Mouse (Mus musculus) neural tube, embryonic 12.5 days (tissue): ENCODE measurements around the gene Dhx57. TPM values are rescaled to one million over a fixed set of nuclear protein-coding genes. Genes with fewer than 3 reads are reported as not detected.

ENCODE experiments used
- ATAC-seq: fragments of 200-750 bp; cut with Nextera tagmentation; 2 replicates; pipeline ENCODE4 v1.8.0; 2017; ENCODE audit warnings: low read depth, mild to moderate bottlenecking, moderate TSS enrichment, moderate library complexity; ENCODE audit not compliant: low FRiP score
- H3K27ac ChIP-seq: fragments of 300-500 bp; sonication (generic); 2 replicates; pipeline ENCODE4 v1.5.1; 2016
- H3K27me3 ChIP-seq: fragments of 300-500 bp; sonication (generic); replicated peaks from 2 replicates; pipeline ENCODE4 v1.6.1; 2016; ENCODE audit warnings: mild to moderate bottlenecking
- H3K36me3 ChIP-seq: fragments of 300-500 bp; sonication (generic); 2 replicates; pipeline ENCODE4 v1.6.1; 2016; ENCODE audit warnings: mild to moderate bottlenecking
- H3K4me1 ChIP-seq: fragments of 300-500 bp; sonication (generic); 2 replicates; pipeline ENCODE4 v1.6.1; 2016
- H3K4me2 ChIP-seq: fragments of 300-500 bp; sonication (generic); replicated peaks from 2 replicates; pipeline ENCODE4 v1.6.1; 2016; ENCODE audit warnings: mild to moderate bottlenecking
- H3K4me3 ChIP-seq: fragments of 300-500 bp; sonication (generic); 2 replicates; pipeline ENCODE4 v1.5.1; 2016
- H3K9ac ChIP-seq: fragments of 300-500 bp; sonication (generic); 2 replicates; pipeline ENCODE4 v1.6.1; 2016; ENCODE audit warnings: mild to moderate bottlenecking
- H3K9me3 ChIP-seq: fragments of 300-500 bp; sonication (generic); 2 replicates; pipeline ENCODE4 v1.6.1; 2016; ENCODE audit warnings: mild to moderate bottlenecking
- WGBS: fragments of 180-500 bp; shearing (Covaris S2); methylation state at CpG from one replicate; pipeline ENCODE4 v1.1.7; 2016; 5-methylcytosine and 5-hydroxymethylcytosine counted together
- polyA plus RNA-seq: library from polyadenylated mRNA; unstranded; fragments of >200 nt; fragmentation: Nextera tagmentation; extraction: Ambion mirVana; gene quantifications from 2 replicates; pipeline ENCODE4 v1.2.1, GENCODE M21; 2016

Gene Dhx57
- 37.1 and 42.2 TPM in 2 replicates for polyA plus RNA-seq

GRCm38 (mm10) chr17:80290074-80290657, at the start of gene Dhx57, which contains the start of gene Morn2:
Gene Dhx57, minus strand, starts transcription at chr17:80290476.
Gene Morn2, plus strand, starts transcription at chr17:80290203.
- under 1% methylated on average over 35 of the region's 35 CpGs for WGBS

DNA sequence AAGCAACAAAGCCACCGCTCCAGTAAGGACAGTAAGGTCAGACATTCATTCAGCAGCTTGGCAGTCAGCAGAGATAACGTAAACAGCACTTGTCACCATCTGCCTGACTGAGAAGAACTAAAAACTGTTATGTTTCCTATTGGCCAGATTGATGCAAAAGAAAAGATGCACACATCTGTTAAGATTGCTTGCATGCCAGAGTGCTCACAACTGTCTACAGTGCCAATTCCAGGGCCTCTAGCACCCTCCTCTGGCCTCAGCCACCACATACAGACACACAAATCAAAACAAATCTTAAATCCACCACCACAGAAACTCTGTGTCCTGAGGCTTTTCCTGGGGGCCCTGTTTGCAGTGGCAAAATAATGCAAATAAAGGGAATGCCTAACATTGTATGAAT, 42.1 kb upstream of the Dhx57 start:
- WGBS, result 92% methylated on average over 2 of the region's 2 CpGs
- Histone ChIP-seq H3K27me3 (no peaks in the 10 kb centered on the region), H3K4me3 (no peak overlapping the region), H3K9me3 (no peaks in the 10 kb centered on the region), H3K9ac (no peak overlapping the region), H3K4me2 (no peak overlapping the region), H3K36me3 (no peaks in the 10 kb centered on the region), H3K27ac (no peak overlapping the region), H3K4me1 (no peaks in the 10 kb centered on the region)
- no peak for ATAC-seq

More at GRCm38 (mm10) chr17:80290074-80290657, at the start of gene Dhx57, which contains the start of gene Morn2:
- peak; percentile 99 for ATAC-seq
- peak within 1 kb of the TSS; percentile 75 for H3K27ac ChIP-seq
- H3K4me1 ChIP-seq, result peaks cover 10% of the 10 kb centered on the region
- H3K27me3 ChIP-seq, result no peaks in the 10 kb centered on the region
- H3K4me3 ChIP-seq, result peak within 1 kb of the TSS; percentile 92
- H3K36me3 ChIP-seq, result no peaks in the 10 kb centered on the region
- peak within 1 kb of the TSS; percentile 72 for H3K4me2 ChIP-seq
- H3K9ac ChIP-seq, result peak within 1 kb of the TSS; percentile 90
- H3K9me3 ChIP-seq, result no peaks in the 10 kb centered on the region

DNA sequence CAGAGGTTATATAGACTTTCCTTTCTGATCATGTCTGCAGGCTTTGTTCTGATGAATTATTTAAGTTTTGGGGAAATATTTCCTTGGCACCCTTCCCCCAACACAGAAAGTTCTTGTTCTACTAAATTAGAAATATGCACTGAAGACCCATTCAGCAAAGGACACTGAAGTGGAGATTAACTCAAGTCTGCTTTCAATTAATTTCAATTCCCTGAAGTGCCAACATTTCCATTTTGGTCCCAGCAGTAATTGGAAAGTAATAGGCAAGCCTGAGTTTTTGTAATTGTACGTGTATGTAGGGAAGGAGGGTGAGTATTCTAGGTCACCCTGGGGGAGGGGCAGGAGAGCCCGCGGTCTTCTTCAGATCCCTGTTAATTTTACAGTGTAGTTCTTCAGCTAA, 36.2 kb upstream of the Dhx57 start:
- Histone ChIP-seq H3K9ac (no peak overlapping the region), H3K9me3 (no peaks in the 10 kb centered on the region), H3K27me3 (no peaks in the 10 kb centered on the region), H3K4me2 (no peak overlapping the region), H3K36me3 (no peaks in the 10 kb centered on the region), H3K4me1 (no peaks in the 10 kb centered on the region), H3K4me3 (no peak overlapping the region), H3K27ac (no peak overlapping the region)
- ATAC-seq, result no peak
- WGBS, result 76% methylated on average over 3 of the region's 3 CpGs

DNA sequence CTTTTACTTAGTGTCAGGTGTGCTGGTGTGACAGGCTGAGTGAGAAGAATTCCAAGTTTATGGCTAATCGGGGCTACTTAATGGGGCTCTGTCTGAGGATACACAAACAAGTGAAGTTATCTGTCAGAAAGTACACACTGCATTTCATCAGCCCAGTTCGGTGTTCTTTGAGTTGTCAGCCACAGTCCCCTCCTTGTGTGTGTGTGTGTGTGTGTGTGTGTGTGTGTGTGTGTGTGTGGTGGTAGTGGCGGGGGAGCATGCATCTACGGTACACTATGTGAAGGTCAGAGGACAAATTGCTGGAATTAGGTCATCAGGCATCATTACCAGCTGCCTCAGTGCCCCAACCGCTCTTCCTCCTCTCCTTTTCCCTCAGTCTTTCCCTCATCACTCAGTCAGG, 35.2 kb upstream of the Dhx57 start:
- Histone ChIP-seq H3K36me3 (no peaks in the 10 kb centered on the region), H3K4me2 (no peak overlapping the region), H3K4me1 (no peaks in the 10 kb centered on the region), H3K9me3 (no peaks in the 10 kb centered on the region), H3K27me3 (no peaks in the 10 kb centered on the region), H3K27ac (no peak overlapping the region), H3K9ac (no peak overlapping the region), H3K4me3 (no peak overlapping the region)
- 90% methylated on average over 5 of the region's 5 CpGs for WGBS
- no peak for ATAC-seq

DNA sequence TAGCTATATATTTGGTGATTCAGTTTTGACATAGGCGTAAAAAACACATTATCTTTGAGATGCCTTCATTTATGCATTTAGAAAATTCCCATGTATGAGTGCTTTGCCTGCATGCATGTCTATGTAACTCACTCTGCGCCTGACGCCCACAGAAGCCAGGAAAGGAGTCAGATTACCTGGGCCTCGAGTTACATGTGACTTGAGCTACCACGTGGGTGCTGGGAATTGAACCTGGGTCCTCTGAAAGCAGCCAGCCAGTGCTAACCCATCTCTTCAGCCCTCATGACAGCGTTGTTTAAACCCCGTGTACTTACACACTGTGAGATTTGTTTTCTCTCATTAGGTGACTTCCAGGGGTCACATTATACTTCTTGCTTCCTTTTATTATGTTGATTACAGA, 34.2 kb upstream of the Dhx57 start:
- no peak for ATAC-seq
- 86% methylated on average over 7 of the region's 7 CpGs for WGBS
- H3K27me3 ChIP-seq, result no peaks in the 10 kb centered on the region

GRCm38 (mm10) chr17:80323658-80324057, 33.4 kb upstream of the Dhx57 start:
- Histone ChIP-seq H3K4me2 (no peak overlapping the region), H3K4me1 (no peaks in the 10 kb centered on the region), H3K36me3 (no peaks in the 10 kb centered on the region), H3K27ac (no peak overlapping the region), H3K9me3 (no peaks in the 10 kb centered on the region), H3K9ac (no peak overlapping the region), H3K4me3 (no peak overlapping the region), H3K27me3 (no peaks in the 10 kb centered on the region)
- ATAC-seq, result no peak
- WGBS, result 84% methylated on average over 8 of the region's 8 CpGs

More for the DNA sequence above, 34.2 kb upstream of the Dhx57 start:
- no peak overlapping the region for H3K4me3 ChIP-seq
- H3K4me2 ChIP-seq, result no peak overlapping the region
- H3K9me3 ChIP-seq, result no peaks in the 10 kb centered on the region
- H3K9ac ChIP-seq, result no peak overlapping the region
- H3K36me3 ChIP-seq, result no peaks in the 10 kb centered on the region
- H3K4me1 ChIP-seq, result no peaks in the 10 kb centered on the region
- no peak overlapping the region for H3K27ac ChIP-seq

- H3K9me3 ChIP-seq, result no peaks in the 10 kb centered on the region
- no peak for ATAC-seq
- no peak overlapping the region for H3K4me3 ChIP-seq
- no peak overlapping the region for H3K9ac ChIP-seq
- no peaks in the 10 kb centered on the region for H3K27me3 ChIP-seq
- no peaks in the 10 kb centered on the region for H3K4me1 ChIP-seq
- 76% methylated on average over 4 of the region's 4 CpGs for WGBS
- H3K4me2 ChIP-seq, result no peak overlapping the region
- H3K36me3 ChIP-seq, result no peaks in the 10 kb centered on the region
- no peak overlapping the region for H3K27ac ChIP-seq
Measured at GRCm38 (mm10) chr17:80323015-80323414, 32.7 kb upstream of the Dhx57 start.

GRCm38 (mm10) chr17:80322228-80322627, 32.0 kb upstream of the Dhx57 start:
- 93% methylated on average over 6 of the region's 6 CpGs for WGBS
- Histone ChIP-seq H3K9me3 (no peaks in the 10 kb centered on the region), H3K9ac (no peak overlapping the region), H3K36me3 (no peaks in the 10 kb centered on the region), H3K4me1 (no peaks in the 10 kb centered on the region), H3K27me3 (no peaks in the 10 kb centered on the region), H3K4me2 (no peak overlapping the region), H3K4me3 (no peak overlapping the region), H3K27ac (no peak overlapping the region)
- ATAC-seq, result no peak

DNA sequence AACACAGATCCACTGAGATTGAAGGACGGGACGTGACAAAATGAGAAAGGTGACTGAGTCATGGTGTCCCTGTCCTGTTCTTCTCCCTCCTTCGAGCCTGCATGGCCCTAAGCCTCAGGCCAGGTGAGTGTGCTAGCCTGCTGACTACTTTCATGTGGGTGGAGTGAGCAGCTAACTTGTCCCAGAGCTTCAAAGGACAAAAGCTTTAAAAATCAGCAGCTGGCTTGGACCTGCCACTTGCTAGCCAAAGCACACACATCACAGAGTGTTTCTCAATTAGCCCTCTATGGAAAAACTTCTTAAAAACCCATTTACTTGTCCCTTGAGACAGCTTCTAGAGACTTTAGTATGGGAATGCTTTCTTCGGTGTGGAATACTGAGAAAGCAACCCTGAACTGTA, 22.1 kb upstream of the Dhx57 start:
- Histone ChIP-seq H3K36me3 (no peaks in the 10 kb centered on the region), H3K4me3 (no peak overlapping the region), H3K4me1 (peaks cover 3% of the 10 kb centered on the region; the same call in 1 of the 2 replicates), H3K27me3 (no peaks in the 10 kb centered on the region), H3K9ac (no peak overlapping the region), H3K4me2 (no peak overlapping the region), H3K27ac (no peak overlapping the region), H3K9me3 (no peaks in the 10 kb centered on the region)
- 84% methylated on average over 4 of the region's 4 CpGs for WGBS
- ATAC-seq, result no peak

DNA sequence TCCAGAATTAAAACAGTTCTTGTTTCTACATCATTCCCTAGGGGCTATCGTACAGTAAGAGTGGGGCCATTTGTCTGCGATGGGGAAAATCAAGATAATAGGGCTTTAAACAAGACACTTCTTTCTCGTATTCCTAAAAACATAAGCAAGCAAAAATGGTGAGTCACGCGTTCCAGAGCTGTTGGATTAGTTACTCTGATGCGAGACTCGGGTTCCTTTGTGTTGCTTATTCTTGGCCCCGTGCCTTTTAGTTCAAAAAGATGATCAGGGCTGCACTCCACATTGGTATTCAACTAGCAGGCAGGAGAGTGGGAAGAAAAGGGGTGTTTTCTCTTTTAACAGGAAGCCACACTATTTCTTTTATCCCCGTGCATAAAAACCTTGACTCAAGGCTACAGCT, 21.5 kb upstream of the Dhx57 start:
- no peak overlapping the region for H3K4me2 ChIP-seq
- H3K4me3 ChIP-seq, result no peak overlapping the region
- peaks cover 3% of the 10 kb centered on the region; the same call in 1 of the 2 replicates for H3K4me1 ChIP-seq
- no peak overlapping the region for H3K9ac ChIP-seq
- WGBS, result 78% methylated on average over 9 of the region's 9 CpGs
- H3K9me3 ChIP-seq, result no peaks in the 10 kb centered on the region
- no peak overlapping the region for H3K27ac ChIP-seq
- no peaks in the 10 kb centered on the region for H3K36me3 ChIP-seq
- no peak for ATAC-seq
- H3K27me3 ChIP-seq, result no peaks in the 10 kb centered on the region

DNA sequence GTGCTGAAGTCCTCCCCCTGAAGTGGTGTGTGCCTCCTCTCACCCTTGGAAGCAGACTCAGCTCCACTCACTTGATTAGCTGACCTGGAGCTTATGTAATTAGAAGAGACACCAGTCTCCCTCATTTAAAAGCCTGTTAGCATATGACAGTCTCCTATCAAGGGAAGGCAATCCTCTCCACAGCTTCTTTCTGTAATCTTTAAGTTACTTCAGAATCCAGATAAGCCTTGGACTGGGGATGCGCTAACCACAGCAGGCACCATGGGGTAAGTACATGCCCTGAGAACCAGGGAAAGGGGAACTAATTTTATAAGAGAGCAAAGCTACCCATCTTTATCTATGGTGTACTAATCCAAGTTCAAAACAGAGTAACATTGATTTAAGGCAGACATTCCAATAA, 17.0 kb upstream of the Dhx57 start, which contains the start of gene Arhgef33:
TSS of gene Arhgef33 (plus strand) at position 157 of the 400 bp plus-strand sequence.
- H3K9ac ChIP-seq, result no peak within 1 kb of the TSS
- 97% methylated on average over 1 of the region's 1 CpGs for WGBS
- no peaks in the 10 kb centered on the region for H3K36me3 ChIP-seq
- no peak within 1 kb of the TSS for H3K4me2 ChIP-seq
- H3K4me3 ChIP-seq, result no peak within 1 kb of the TSS
- H3K9me3 ChIP-seq, result no peaks in the 10 kb centered on the region
- H3K4me1 ChIP-seq, result peaks cover 3% of the 10 kb centered on the region; the same call in 1 of the 2 replicates
- no peak within 1 kb of the TSS for H3K27ac ChIP-seq
- no peaks in the 10 kb centered on the region for H3K27me3 ChIP-seq
- ATAC-seq, result no peak

GRCm38 (mm10) chr17:80298844-80299243, 8.6 kb upstream of the Dhx57 start:
- no peaks in the 10 kb centered on the region for H3K9me3 ChIP-seq
- 92% methylated on average over 5 of the region's 5 CpGs for whole genome bisulfite sequencing
- H3K9ac ChIP-seq, result no peak overlapping the region
- no peak overlapping the region for H3K4me3 ChIP-seq
- no peak overlapping the region for H3K27ac ChIP-seq
- no peaks in the 10 kb centered on the region for H3K36me3 ChIP-seq
- no peaks in the 10 kb centered on the region for H3K4me1 ChIP-seq
- H3K4me2 ChIP-seq, result no peak overlapping the region
- ATAC-seq, result no peak
- H3K27me3 ChIP-seq, result no peaks in the 10 kb centered on the region

DNA sequence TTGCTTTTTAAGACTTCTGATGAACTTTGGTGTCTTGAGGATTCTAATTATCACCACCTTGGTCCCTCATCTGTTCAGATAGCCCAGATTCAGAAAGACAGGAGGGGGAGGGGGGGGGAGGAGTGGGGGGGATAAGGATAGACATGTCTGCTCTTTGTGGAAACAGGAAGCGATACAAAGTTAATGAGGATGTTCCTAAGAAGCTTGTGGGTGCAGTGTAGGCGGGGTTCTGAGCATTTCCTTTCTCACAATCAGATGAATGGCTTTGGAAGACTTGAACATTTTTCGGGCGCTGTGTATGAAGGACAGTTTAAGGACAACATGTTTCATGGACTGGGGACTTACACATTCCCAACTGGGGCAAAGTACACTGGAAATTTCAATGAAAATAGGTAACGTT, 5.0 kb upstream of the Dhx57 start:
- 92% methylated on average over 5 of the region's 5 CpGs for WGBS
- Histone ChIP-seq H3K9ac (no peak overlapping the region), H3K4me2 (no peak overlapping the region), H3K27me3 (no peaks in the 10 kb centered on the region), H3K4me1 (no peaks in the 10 kb centered on the region), H3K9me3 (no peaks in the 10 kb centered on the region), H3K27ac (no peak overlapping the region), H3K4me3 (no peak overlapping the region), H3K36me3 (no peaks in the 10 kb centered on the region)
- ATAC-seq, result no peak
